Mouse (Mus musculus): ENCODE measurements around the gene Mfap5.
A peak's percentile ranks its signal among the peaks of the same experiment; 100 is the strongest.
"Not testable (repeated sequence)": the region's sequence is repeated elsewhere in the genome, so short reads cannot be mapped to it uniquely, and the experiment has no call there.

Mfap5 gene

DNA sequence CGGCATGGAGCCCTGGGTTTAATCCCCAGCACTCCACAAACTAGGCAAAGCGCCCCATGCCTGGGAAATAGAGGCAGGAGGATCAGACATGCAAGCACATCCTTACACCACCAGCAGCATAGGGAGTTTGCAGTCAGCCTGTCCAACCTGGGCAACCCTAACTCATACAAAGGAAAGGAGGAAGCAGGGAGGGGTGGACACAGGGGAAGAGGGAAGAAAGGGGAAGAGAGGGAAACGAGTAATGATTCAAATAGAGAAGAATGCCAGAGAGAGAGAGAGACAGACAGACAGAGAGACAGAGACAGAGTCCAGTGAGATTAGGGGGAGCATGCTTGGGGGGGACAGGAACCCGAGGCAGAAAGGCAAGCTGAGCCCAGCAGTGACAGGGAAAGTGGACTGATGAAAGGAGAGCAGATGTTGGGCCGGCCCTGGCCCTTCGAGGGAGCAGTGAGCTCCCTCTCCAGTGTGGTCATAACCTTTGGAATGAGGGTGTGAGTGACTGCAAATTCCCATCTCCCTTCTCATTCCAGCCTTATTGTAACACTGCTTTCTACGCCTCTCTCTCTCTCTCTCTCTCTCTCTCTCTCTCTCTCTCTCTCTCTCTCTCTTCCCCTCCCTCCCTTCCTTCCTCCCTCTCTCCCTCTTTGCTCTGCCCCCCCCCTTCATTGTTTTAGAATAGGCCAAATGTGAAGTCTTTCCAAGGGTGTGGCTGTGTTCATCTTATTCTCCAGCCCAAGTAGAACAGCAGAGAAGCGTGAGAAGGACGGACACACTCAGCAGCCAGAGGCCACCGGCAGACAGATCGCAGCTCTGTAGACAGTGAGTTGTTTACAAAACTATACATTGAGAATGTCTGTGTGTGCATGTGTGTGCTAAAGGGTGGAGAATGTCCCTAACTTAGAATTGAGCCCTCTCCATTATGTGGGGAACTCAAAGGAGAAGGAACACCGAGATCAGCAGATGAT is 7.6 kb downstream of the Mfap5 start:
- DNase-seq (ENCODE audit: low spot score), result no peak

DNA sequence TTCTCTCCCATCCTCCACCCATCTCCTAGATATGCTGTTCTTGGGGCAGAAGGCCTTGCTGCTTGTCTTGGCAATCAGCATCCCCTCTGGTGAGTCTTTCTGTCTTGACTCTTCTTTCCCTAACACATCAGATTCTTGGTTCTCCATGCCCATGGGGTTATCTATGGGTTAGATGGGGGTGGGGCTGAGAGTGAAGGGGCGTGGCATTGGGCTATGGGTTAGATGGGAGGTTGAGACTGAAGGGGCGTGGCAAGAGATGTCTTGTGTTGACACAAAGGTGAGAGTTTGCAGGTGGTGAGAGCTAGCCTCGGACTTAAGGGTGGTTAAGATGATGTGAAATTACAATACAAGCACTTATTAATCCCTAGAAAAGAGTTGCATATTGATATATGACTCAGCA is 8.7 kb downstream of the Mfap5 start:
- no peak for DNase-seq (ENCODE audit: low spot score)

- not testable (repeated sequence) for DNase-seq (ENCODE audit: low spot score)
These were observed 10.1 kb downstream of the Mfap5 start for GRCm38 (mm10) chr6:122515762-122516161.

GRCm38 (mm10) chr6:122517668-122518067 is 12.0 kb downstream of the Mfap5 start:
- DNase-seq (ENCODE audit: low spot score), result no peak

DNA sequence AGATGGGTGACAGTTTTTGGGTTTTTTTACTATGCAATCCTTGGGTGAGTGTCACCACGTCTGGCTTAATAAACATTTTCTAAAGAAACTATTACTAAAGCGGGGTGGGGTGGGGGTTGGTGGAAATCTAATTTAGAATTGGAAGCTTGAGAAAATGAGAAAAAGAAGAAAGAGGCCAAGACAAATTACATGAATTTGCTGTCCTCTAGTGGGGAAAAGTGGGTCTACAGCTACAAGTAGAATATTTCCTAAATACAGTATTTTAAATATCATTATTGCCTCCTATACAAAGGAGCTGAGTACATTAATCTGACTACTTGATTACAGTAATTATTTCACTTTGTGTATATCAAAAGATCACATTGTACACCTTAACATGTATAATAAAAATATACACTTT is 13.7 kb downstream of the Mfap5 start:
- peak; percentile 62 for DNase-seq (ENCODE audit: low spot score)

DNA sequence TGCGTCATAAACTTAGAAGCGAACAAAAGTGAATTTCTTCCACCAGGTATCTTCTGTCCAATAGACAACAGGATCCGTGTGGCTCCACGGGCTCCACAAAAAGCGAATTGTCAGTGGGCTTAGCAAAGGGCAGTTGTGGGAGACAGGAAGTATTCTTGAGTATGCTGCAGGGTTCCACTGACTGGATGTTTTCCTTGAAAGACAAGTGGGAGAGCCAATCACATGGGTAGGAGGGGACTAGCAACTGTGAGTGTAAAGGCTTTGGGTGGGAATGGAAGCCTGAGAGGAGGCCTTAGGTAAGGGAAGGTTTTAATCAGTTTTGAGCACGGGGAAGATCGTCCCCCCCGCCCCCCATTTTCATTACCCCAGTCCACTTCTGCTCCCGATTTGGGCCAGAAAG is 16.9 kb downstream of the Mfap5 start:
- DNase-seq (ENCODE audit: low spot score), result peak; percentile 43

- DNase-seq (ENCODE audit: low spot score), result no peak
These were observed 17.6 kb downstream of the Mfap5 start for GRCm38 (mm10) chr6:122523289-122523688.

DNA sequence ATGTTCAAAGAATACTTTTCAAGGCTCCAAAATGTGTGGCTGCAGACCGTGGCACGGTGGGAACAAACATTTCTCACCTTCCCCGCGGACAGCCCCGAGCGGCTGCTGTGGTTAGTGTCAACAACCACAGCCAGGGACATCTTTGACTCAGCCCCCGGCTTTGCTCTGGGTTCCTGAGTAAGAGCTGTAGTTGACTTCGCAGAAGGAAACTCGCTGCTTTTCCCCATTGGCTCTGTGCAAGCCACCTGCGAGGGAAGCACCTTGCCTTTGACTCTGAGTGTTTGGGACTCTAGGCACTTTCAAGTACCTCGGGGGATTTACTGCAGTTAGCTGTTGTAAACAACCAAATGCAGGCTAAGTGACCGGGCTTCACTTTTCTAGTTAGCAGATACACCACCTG is 22.0 kb downstream of the Mfap5 start:
- DNase-seq (ENCODE audit: low spot score), result no peak

GRCm38 (mm10) chr6:122528136-122528535 is 22.5 kb downstream of the Mfap5 start:
- no peak for DNase-seq (ENCODE audit: low spot score)

GRCm38 (mm10) chr6:122531466-122532174 is 26.0 kb downstream of the Mfap5 start:
- no peak for DNase-seq (ENCODE audit: low spot score)

- peak; percentile 26 for DNase-seq (ENCODE audit: low spot score)
These were observed 27.2 kb downstream of the Mfap5 start for GRCm38 (mm10) chr6:122532883-122533302.

DNA sequence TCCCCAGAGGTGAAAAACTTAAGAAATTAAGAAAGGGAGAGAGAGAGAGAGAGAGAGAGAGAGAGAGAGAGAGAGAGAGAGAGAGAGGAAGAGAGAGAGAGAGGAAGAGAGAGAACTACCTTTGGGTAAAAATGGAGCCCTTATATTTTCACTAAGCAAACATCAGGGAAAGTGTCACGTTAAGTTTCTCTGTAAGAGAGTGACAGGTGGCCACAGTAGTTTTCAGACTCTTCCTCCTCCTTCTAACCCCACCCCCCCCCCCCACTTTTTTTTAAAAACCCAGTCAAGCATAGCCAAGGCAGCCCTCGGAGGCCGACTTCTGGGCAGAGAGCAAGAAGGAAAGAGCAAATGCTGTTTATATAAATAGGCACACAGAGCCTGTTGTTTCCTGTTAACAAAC is 28.4 kb downstream of the Mfap5 start:
- no peak for DNase-seq (ENCODE audit: low spot score)

GRCm38 (mm10) chr6:122539564-122539963 is 33.9 kb downstream of the Mfap5 start:
- DNase-seq (ENCODE audit: low spot score), result no peak

- DNase-seq (ENCODE audit: low spot score), result not testable (repeated sequence)
These were observed 36.8 kb downstream of the Mfap5 start for GRCm38 (mm10) chr6:122542459-122542858.

GRCm38 (mm10) chr6:122543574-122543973 is 37.9 kb downstream of the Mfap5 start:
- DNase-seq (ENCODE audit: low spot score), result no peak

DNA sequence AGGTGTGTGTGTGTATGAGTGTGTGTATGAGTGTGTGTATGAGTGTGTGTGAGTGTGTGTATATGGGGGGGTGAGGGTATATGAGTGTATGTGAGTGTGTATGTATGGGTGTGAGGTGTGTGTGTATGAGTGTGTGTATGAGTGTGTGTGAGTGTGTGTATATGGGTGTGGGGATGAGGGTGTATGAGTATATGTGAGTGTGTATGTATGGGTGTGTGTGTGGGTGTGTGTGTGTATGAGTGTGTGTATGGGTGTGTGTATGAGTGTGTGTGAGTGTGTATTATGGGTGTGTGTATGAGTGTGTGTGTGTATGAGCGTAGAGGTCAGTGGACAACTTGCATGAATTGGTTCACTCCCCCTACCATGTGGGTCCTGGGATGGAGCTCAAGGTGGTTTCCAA is 39.0 kb downstream of the Mfap5 start:
- no peak for DNase-seq (ENCODE audit: low spot score)

DNA sequence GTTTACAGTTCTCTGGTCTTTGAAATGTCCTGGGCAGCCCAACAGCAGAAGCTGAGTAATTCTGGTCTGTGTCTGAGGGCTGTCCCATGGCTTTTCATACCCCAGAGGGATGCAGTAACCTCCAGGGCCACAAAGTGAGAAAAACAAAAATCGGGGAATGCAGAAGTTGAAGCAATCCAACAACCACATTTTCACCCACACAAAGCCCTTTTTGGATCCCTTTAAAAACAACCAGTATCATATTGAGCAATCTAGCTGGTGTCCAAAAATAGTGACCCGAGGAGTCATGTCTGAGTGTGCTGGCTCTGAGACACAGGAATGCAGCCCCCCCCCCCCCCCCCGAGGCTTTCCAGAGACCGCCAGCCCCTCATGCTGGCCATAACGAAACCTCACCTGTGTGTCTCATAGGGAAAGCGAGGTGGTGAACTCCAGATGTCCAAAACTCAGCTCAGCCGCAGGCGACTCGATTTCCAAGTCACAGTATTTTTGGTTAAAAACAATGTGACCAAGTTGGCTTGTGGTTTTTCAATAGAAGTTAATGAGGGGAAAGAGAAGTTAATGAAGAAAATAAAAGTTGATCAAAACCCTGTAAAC is 39.7 kb downstream of the Mfap5 start:
- DNase-seq (ENCODE audit: low spot score), result no peak

GRCm38 (mm10) chr6:122545948-122546347 is 40.3 kb downstream of the Mfap5 start:
- no peak for DNase-seq (ENCODE audit: low spot score)

GRCm38 (mm10) chr6:122553606-122554005 is 48.0 kb downstream of the Mfap5 start, which contains the start of gene Aicda:
Gene Aicda (plus strand): TSS chr6:122553801.
- no peak for DNase-seq (ENCODE audit: low spot score)

DNA sequence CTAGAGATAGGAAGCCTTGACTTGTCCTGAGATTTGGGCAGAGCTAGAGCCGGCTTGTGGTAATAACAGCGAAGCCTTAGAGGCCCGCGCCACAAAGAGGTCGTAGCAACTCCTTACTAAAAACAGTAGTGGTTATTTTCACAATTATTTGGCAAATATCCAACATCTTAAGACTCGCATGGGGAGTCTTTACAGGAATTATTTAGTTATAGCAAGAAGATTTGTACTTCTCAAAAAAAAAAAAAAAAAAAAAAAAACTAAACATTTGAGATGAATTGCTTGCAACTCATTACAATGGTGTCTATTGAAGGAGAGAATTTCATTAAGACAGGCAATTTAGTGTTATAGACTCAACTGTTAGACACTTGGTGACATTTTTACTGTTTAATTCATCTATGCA is 48.5 kb downstream of the Mfap5 start:
- no peak for DNase-seq (ENCODE audit: low spot score)

GRCm38 (mm10) chr6:122555266-122555665 is 49.6 kb downstream of the Mfap5 start:
- no peak for DNase-seq (ENCODE audit: low spot score)

- DNase-seq (ENCODE audit: low spot score), result peak; percentile 79
These were observed 51.4 kb downstream of the Mfap5 start for GRCm38 (mm10) chr6:122556959-122557561.
